Mouse (Mus musculus): Measurements from ENCODE around the gene Myh10.

Myh10 gene

GRCm38 (mm10) chr11:68859943-68860593 is 168.7 kb downstream of the Myh10 start:
- DNase-seq (ENCODE audit: low spot score), result no peak

- no peak for DNase-seq (ENCODE audit: low spot score)
These were observed 170.9 kb downstream of the Myh10 start for GRCm38 (mm10) chr11:68862260-68862659.

DNA sequence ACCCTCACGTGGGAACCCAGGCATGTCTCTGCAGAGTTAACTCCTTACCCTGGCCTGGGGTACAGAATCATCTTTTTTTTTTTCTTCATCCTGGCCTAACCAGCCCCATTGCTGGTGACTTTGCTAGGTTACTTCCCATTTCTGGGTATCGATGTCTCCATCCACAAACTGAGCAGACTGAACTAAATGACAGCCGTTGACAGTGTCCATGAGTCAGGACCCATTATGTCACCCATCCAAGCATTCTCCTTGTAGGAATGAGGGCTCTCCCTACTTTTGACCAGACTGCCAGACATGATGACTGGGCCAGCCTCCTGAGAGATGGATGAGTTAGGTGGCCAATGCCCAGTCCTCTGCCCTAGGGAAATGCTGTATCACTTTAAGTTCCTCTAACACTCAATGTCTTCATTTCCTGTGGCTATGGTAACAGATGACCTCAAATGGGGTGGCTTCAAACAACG is 172.3 kb downstream of the Myh10 start:
- no peak for DNase-seq (ENCODE audit: low spot score)

DNA sequence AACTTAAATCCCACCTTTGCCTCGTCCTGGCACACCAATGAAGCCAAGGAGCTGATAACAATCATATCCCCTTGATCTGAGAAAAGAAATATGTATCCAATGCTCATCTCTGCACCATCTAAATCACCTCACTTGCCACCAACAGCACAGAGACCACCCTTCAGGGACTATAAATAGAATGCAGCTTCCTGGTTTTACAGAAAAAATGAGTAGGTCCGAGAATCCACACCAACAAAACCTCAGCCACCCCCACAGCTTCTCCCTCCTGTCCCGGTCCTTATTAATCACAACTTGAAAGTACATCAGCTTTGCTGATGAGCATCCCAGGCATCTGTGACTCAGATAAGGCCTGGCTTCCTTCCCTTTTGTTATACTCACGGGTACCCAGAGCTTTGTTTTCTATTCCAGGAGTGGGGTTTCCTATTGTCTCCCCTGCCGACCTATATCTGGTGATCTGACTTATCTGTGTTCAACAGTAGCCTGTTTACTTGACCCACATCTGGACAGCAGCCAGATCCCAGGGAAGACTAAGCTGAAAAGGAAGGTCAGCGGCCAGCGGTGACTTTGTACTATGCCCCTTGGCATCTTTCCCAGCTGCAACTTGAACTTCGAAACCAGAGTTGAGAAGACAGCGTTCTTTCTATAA is 173.3 kb downstream of the Myh10 start:
- DNase-seq (ENCODE audit: low spot score), result peak; percentile 25
